Mouse (Mus musculus): ENCODE measurements around the gene Arhgap25. TPM values are rescaled to one million over a fixed set of nuclear protein-coding genes. Genes with fewer than 3 reads are reported as not detected.
"Not testable (repeated sequence)": the region's sequence is repeated elsewhere in the genome, so short reads cannot be mapped to it uniquely, and the experiment has no call there.

The Arhgap25 gene
- total RNA-seq, 2 experiments from 2014 or later, result 2.8 to 3.7 TPM

DNA sequence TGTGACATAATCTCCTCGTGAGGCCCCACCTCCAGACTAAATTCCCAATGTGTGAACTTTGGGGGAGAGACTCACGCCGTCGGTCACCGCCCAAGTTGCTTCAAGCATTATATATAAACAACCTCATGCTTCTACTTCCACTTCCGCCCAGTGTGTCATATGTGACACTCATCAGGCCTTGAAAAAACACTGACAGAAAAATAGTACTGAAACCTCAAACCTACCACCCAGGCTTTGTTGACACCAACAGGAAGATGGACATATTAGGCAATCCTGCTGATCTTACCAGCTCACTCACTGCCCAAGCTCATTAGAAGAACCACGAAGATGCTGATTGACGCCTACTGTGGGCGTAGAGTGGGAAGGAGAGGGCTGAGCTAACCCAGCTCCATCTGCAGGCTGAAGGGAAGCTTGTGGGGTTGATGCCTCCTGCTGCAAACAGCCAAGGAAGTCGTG lies 30.2 kb downstream of the Arhgap25 start:
- no peak for DNase-seq

DNA sequence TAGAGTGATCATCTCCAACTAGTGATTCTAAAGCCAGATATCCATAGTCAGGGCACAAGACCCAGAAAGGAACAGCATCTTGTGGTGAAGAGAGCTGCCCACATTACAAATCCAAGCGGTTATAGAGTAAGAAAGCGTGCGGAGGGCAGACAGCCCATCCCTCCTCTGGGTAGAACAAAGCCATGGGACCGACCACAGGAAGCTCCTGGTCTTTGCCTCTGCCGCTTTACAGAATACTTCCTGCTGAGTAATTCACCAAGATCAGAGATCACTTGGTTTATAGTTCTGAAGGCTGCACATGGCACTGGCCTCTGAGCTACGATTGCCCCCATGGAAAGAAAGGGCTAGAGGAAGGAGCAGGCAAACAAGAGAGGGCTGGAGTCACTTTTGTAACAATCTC lies 30.6 kb downstream of the Arhgap25 start:
- no peak for DNase-seq

GRCm38 (mm10) chr6:87500696-87501095 lies 32.4 kb downstream of the Arhgap25 start:
- DNase-seq, result no peak

- no peak for DNase-seq
Measured at GRCm38 (mm10) chr6:87499791-87500190, 33.3 kb downstream of the Arhgap25 start.

DNA sequence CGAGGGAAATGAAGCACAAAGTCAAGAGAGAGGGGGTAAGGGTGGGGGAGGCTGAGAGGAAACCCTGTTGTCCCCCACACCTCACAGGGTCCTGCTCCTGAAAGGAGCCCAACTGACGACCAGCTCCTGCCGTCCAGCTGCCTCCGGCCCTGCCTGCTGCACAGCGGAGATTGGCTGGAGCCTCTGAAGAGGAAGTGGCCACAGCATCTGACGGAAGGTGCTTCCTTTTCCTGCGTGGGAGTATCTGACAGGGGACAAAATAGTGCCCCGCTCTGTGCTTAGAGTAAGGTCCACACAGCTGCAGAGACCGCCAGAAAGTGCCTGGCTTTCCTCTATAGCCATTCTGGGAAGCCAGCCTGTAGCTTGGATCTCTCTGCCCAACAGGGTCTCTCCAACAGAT lies 36.9 kb downstream of the Arhgap25 start:
- DNase-seq, result peak; percentile 55 to 57

DNA sequence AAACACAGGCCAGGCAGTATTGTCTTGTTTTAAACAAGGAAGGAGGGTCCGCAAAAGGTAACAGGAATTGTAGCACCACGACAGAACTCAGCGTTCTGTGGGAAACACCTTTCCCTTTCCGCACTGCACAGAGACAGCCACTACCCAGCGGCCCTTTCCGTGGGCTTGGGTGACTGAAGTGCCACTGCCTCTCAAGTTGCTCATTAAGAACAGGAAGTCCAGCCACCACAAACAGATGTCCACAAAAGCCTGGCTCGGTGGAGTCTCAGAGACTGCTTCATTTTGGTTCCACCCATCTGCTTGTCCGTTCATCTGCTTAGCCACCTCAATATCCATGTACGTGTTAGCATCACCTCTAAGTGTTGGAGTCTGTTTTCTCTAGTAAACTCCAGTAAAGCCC lies 38.7 kb downstream of the Arhgap25 start:
- DNase-seq, result peak in 1 of 2 experiments; percentile 25

DNA sequence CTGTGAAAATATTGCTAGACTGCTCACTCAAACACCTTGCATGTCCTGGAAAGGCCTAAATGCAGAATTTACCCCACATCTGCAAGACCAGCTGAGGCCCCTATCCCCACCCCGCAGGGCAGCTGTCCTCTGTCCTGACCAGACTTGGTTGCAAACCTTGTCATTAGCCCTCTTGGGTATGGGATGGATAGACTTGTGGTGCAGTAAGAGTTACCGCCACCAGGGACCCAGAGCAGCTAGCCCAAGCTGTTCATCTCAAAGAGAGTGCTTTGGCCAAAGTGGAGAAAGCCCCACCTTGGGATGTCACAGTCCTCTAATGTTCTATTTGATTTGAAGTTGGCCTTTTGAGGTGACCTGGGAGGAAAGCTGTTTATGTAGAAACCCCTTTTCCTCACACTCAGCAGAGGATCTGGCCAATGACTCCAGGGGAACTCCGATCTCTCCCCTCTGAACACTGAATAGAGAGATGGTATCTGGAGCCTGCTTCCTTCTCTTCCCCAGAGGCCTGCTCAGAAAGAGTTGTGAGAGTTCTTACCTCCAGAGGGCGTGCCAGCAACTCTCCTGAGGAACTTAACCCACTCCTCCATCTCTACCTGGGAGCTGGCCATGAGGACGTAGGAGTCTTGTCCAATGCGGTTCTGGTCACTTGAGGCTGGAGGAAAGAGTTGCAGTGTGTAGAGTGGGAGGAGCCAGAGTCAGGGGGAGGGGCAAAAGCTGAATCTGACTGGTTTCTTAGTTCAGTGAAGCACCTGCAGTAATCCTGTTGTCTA lies 45.2 kb downstream of the Arhgap25 start:
- DNase-seq, result peak; percentile 6 to 10

DNA sequence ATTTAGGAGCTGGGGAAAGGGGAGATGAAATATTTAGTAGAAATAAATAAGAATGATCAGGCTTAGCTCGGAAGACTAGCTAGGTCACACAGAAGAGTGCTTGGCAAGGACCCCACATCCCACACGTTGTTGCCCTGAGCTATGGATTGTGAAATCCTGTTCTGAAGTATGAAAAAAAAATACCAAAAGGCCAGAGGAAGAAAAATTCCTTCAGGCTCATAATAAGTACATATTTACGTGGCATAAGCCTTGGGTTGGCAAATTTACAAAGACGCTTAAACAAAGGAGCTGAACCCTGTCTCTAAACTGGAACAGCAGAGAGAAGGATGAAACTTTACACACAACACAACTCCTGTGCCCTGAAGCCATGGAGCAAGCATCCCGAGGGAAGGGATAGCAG lies 48.3 kb downstream of the Arhgap25 start:
- DNase-seq, result no peak

DNA sequence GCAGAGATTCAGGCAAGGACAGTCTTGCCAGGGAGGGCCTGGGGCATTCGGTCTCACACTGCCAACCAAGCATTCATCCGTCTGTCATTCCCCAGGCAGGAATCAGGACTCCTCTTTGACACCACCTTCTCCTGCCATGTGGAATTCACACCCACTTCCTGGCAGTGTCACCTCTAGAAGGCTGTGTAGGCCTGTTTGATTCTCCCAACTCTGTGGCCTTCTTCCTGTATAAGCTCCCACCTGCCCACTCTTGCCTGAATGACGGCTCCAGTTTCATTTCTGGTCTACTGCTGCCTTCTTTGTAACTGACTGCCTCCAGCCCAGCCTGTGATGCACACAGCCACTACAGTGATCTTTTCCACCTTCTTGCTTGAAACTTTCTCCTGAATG lies 49.2 kb downstream of the Arhgap25 start:
- DNase-seq, result no peak

DNA sequence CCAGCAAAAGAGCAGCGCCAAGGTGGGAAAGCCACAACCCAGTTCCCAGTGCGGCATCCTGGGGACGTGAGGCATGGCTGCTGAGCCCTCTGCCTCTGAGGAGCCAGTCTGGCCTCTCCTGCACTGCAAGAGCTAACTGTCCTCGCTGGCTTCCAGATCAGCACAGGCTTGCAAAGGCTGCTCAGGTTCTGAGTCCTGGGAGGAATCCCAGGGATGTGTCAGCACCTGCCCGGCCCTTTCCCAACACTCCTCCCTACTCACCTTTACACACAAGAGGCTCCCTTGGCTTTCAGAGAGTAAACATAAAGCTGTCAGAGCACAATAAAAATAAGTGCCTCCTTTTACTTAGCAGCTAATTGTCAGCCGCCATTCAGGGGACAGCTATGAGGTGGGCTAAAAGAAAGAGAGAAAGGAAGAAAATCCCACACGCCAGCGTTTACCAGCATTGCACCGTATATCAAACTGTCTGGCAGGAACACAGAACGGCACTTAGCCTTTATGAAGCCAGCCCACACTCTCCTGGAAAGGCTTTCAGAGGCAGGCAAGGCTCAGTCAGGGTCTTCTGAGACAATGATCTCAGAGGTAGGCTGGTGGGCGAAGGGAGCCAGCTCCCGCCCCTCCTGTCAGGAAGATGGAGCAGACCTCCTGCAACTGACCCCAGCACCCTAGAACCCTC lies 49.7 kb downstream of the Arhgap25 start:
- DNase-seq, result no peak

DNA sequence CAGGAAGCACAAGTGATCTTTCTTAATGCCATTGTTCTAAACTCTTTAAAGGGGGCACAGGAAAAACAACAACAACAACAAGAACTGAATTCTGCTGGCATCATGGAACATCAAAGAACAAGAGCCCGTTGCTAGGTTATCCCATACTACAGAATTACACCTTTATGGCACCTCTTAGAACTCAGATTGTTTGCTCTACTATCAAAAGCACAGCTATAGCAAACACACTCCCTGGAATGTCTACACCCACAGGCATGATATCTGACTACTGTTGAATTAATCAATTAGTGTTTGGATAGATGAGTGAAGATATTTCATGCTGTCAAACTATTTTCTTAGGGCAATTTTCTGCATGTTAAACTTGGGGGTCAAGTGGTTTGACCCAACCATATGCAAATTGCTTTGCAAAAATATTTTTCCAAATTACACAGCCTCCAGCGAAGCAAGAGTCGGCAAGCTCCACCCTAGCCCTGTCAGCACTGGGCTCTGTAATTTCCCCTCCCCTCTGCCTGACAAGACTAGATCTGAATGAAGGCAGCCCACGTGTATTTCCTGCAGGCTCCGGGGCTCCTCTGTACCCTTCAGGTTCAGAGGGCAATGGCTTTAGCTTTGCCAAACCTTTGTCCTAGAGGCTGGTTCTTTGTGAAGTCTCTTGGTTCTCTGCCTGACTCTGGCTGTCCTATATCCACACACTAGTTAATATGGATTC lies 53.6 kb downstream of the Arhgap25 start:
- DNase-seq, result no peak

GRCm38 (mm10) chr6:87478847-87479246 lies 54.2 kb downstream of the Arhgap25 start:
- no peak for DNase-seq

- no peak for DNase-seq
Measured at GRCm38 (mm10) chr6:87475223-87475622, 57.8 kb downstream of the Arhgap25 start.

- not testable (repeated sequence) for DNase-seq
Measured at GRCm38 (mm10) chr6:87470098-87470497, 63.0 kb downstream of the Arhgap25 start.

- DNase-seq, result no peak
Measured at GRCm38 (mm10) chr6:87468372-87468771, 64.7 kb downstream of the Arhgap25 start.

DNA sequence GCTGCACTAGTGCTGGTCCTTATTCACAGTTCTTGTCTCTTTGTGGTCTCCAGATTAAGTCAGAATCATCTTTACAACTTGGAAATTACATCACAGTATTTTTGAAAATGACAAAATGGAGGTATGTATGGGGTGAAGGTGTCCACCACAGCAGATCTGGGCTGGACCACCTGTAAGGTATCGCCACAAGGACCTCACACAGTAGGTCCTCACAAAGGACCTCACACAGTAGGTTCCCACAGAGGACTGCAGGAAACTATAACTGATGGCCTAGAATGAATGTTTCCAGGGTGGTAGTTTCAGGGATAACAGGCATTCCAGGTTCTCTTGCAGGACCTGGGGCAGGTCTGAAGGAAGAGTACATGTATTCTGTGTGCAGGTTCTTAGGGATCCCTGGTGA lies 65.7 kb downstream of the Arhgap25 start:
- no peak for DNase-seq

GRCm38 (mm10) chr6:87466221-87466620 lies 66.8 kb downstream of the Arhgap25 start:
- DNase-seq, result peak; percentile 66 to 74

GRCm38 (mm10) chr6:87455507-87455906 lies 77.6 kb downstream of the Arhgap25 start:
- DNase-seq, result no peak

DNA sequence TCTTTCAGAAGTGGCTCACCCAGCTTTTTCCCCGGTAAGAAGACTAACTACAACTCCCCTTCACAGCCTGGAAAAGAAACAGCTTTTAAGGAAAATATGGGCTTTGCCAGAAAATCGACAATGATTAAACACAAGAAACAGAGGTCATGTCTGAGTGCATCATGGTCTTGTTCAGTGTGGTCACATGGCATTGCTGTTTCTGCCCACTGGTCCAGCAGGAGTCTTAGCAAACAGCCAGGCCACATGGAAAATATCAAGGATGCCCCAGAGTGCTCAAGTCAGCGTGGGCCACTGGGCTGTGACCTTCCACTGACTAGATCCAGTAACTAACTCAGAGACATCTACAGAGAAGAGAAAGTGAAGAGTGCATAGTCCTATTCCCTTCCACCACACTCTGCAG lies 81.3 kb downstream of the Arhgap25 start:
- no peak for DNase-seq

- peak; percentile 70 to 81 for DNase-seq
Measured at GRCm38 (mm10) chr6:87451016-87451415, 82.0 kb downstream of the Arhgap25 start.

DNA sequence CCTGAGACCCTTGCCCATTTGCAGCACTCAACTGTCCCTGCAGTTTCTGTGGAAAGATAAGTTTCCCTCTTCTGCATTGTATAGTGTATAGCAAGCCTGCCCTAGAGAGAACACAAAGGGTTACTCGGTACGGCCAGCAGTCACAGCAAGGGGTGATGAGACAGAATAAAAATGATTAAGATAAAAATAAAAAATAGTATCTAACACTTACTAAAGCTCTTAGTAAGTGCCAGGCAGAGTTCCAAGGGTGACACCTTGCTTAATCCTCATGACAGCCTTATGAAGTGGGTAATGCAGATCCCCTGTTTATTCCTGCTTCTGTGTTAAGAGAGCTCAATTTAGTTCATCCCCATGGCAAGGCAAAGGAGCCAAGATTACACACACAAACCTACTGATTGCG lies 83.5 kb downstream of the Arhgap25 start:
- no peak for DNase-seq

DNA sequence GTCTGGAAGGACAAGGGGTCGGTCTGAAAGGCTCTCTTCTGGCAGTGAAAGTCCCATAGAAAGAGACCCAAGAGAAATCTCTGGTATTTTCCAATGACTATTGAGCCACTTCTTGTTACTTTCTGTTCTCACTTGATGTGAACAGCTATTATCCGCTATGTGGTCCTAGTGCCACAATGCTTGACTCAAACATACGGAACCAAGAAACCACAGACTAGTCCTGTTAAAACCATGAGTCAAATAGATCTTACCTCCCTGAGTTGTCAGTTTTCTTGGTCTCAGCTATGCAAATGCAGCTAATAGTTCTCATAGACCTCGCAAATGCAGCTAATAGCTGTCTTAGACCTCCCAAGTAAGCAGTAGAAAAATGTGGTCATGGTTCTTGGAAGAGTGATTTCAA lies 85.8 kb downstream of the Arhgap25 start:
- DNase-seq, result no peak

- DNase-seq, result no peak
Measured at GRCm38 (mm10) chr6:87445222-87445621, 87.8 kb downstream of the Arhgap25 start.
